Mouse (Mus musculus): ENCODE results near the gene Prm1. TPM values are rescaled to one million over a fixed set of nuclear protein-coding genes. Genes with fewer than 3 reads are reported as not detected.

Prm1 gene
- total RNA-seq, 1 experiment from 2014 or later = not detected

GRCm38 (mm10) chr16:10785371-10786231 lies 20.0 kb downstream of the Prm1 start, which contains the start of gene Socs1:
TSS of gene Socs1 (minus strand) at chr16:10785536.
- peak; percentile 58 for ATAC-seq (ENCODE audit: extremely low read depth, insufficient number of reproducible peaks, low FRiP score, poor library complexity, severe bottlenecking)

DNA sequence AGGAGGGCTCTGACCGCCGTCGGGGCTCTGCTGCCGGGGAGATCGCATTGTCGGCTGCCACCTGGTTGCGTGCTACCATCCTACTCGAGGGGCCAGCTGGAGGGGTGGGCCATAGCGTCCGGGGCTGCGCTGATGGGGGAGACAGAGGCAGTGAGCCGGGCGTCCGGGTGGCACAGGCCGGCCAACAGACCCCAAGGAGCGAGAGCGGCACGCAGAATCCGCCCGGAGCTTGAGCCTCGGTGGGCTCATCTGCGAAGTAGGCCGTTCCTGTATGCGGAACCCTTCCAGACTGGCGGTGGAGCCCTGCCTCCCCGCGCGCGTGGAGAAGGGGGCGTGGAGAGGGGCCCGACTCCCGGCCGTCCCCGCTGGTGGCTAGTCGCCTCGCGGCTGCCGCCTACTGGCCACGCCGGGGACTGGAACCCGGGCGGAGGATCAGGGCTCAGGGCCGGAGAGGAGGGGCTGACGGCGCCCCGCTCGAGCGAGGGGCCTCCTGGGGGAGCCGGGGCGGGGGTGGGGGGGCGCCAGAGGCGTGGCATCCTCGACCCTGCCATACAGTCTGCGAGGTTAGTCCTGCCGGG lies 20.8 kb downstream of the Prm1 start:
- ATAC-seq (ENCODE audit: extremely low read depth, insufficient number of reproducible peaks, low FRiP score, poor library complexity, severe bottlenecking) = peak; percentile 47

DNA sequence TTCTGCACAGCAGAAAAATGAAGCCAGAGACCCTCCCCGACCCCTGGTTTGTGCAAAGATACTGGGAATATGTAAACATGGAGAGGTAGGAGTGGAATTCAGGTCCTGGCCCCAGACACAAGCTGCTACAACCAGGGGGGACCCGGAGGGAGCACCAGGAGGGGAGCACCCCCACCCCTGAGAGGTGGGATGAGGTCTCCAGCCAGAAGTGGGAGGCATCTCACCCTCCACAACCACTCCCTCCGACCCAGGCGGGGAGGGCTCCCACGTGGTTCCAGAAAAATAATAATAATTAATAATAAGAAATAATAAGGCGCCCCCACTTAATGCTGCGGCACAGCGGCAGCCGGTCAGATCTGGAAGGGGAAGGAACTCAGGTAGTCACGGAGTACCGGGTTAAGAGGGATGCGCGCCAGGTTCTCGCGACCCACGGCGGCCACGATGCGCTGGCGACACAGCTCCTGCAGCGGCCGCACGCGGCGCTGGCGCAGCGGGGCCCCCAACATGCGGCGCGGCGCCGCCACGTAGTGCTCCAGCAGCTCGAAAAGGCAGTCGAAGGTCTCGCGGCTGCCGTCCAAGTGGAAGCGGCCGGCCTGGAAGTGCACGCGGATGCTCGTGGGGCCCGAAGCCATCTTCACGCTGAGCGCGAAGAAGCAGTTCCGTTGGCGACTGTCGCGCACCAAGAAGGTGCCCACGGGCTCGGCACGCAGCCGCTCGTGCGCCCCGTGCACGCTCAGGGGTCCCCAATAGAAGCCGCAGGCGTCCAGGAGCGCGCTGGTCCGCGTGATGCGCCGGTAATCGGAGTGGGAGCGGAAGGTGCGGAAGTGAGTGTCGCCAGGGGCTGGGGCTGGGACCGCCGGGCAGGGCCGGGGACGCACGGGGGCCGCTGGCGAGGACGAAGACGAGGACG lies 21.5 kb downstream of the Prm1 start:
- no peak for ATAC-seq (ENCODE audit: extremely low read depth, insufficient number of reproducible peaks, low FRiP score, poor library complexity, severe bottlenecking)

DNA sequence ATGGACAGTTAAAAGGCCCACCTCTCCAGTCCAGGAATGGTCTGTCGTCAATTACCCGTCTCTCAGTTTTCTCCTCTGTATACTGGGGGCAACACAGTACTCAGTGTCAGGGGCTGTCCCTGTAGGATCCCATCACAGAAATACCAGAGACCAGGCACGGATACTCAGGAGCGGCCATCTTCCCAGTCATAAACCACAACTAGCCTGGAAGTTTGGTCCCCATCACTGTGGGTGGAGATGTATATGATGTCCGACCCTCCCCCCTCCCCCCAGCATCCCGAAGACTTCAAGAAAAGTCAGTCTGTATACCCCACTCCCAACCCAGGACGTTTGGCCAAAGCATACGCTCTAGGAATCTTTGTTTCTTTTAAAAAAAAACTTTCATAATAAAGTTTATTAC lies 22.2 kb downstream of the Prm1 start:
- no peak for ATAC-seq (ENCODE audit: extremely low read depth, insufficient number of reproducible peaks, low FRiP score, poor library complexity, severe bottlenecking)

DNA sequence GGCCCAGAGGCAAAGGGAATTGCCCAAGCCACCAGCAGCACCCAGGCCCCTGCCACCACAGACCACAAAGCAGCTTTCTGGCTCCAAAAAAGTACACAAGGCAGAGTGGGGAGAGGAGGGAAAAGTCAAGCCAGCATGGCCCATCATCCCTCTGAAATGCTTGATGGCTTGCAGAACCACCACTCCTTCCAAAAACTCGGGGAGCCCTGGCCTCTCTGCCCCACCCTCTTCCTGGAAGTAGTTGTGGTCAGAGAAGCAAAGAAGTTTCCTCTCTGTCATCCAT lies 22.5 kb downstream of the Prm1 start:
- ATAC-seq (ENCODE audit: extremely low read depth, insufficient number of reproducible peaks, low FRiP score, poor library complexity, severe bottlenecking) = no peak

- no peak for ATAC-seq (ENCODE audit: extremely low read depth, insufficient number of reproducible peaks, low FRiP score, poor library complexity, severe bottlenecking)
These were observed 23.1 kb downstream of the Prm1 start for GRCm38 (mm10) chr16:10782377-10783151.

- no peak for ATAC-seq (ENCODE audit: extremely low read depth, insufficient number of reproducible peaks, low FRiP score, poor library complexity, severe bottlenecking)
These were observed 23.7 kb downstream of the Prm1 start for GRCm38 (mm10) chr16:10781862-10782371.

DNA sequence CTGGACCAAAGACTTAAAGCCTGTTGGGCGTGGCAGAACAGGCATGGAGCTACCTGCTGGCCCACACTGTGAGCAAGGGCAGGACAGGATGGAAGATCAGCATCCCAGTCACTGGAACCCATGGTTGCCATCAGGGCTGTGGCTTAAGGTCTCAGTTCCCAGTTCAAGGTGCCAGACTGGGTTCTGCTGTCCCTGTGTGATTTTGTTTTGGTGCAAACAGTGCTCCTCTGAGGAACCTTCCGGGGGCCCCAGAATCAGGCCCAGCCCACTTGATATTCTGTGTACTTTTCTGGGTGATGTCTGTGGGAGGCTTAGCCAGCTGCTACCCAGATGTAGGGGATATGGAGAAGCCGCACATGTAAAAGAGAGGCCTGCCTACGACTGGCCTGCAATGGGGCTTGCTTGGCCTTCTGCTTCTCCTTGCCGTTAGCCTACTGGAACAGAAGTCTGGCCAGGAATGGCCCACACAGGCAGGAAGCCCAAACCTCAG lies 25.0 kb downstream of the Prm1 start:
- no peak for ATAC-seq (ENCODE audit: extremely low read depth, insufficient number of reproducible peaks, low FRiP score, poor library complexity, severe bottlenecking)

DNA sequence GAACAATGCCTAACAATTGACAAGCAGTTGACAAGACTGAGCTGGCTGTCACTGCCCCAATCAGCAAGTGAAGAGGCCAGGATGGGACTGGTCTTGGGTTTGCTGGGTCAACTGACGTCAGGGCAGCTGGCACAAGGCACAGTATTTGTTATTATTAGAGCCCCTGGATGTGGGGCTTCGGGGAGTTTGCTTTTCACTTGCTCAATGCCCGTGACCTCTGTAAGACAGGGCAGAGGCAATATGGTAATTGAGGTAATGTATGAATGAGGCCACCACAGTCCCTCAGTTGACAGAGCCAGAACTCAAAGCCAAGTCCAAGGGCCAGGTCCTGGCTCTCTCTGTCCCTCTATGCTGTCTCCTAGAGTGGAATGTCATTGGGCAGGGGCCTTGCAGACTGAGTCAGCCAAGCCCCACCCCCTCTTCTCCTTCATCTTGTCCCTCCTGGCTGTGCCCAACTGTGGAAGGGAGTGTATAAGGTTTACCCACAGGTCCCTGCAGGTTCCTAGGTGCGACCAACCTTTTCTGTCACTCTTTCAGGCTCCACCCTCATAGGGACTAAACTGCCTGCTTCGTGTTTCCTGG lies 28.0 kb downstream of the Prm1 start:
- ATAC-seq (ENCODE audit: extremely low read depth, insufficient number of reproducible peaks, low FRiP score, poor library complexity, severe bottlenecking) = no peak

DNA sequence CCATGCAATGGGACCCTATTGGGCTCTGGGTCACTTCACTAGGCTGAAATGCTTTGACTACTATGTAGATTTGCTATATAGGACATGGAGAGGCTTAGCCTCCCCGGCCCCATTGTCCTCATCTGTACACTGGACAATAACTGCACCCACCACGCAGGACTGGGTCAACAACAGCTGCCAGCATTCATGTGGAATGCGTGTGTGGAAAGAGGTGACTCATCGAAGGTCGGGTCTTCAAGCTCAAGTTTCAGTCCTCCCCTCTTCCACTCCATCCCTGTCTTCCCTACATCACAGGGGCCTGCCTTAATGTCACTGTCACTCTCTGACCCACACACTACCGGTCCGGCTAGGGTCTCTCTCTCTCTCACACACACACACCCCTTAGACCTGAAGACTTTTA lies 29.3 kb downstream of the Prm1 start:
- no peak for ATAC-seq (ENCODE audit: extremely low read depth, insufficient number of reproducible peaks, low FRiP score, poor library complexity, severe bottlenecking)

DNA sequence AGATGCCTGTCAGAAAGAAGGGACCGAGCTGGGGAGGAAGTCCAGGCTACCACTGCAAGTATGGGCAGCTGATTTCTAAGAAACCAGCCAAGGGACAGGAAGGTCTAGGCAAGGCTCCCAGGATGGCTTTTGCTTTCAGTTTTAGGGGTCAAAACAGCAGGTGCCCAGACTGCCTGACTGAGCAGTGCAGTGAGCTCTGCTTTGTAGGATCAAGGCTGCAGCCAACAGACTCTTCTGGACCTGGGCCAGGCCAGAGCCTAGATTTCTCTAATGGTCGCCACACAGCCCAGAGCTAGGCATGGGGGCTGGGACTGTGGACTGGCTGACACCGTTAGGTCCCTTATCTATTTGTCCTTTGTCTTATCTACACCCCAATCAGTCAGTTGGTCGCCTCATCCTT lies 30.9 kb downstream of the Prm1 start:
- no peak for ATAC-seq (ENCODE audit: extremely low read depth, insufficient number of reproducible peaks, low FRiP score, poor library complexity, severe bottlenecking)

GRCm38 (mm10) chr16:10773543-10773942 lies 32.1 kb downstream of the Prm1 start:
- no peak for ATAC-seq (ENCODE audit: extremely low read depth, insufficient number of reproducible peaks, low FRiP score, poor library complexity, severe bottlenecking)

DNA sequence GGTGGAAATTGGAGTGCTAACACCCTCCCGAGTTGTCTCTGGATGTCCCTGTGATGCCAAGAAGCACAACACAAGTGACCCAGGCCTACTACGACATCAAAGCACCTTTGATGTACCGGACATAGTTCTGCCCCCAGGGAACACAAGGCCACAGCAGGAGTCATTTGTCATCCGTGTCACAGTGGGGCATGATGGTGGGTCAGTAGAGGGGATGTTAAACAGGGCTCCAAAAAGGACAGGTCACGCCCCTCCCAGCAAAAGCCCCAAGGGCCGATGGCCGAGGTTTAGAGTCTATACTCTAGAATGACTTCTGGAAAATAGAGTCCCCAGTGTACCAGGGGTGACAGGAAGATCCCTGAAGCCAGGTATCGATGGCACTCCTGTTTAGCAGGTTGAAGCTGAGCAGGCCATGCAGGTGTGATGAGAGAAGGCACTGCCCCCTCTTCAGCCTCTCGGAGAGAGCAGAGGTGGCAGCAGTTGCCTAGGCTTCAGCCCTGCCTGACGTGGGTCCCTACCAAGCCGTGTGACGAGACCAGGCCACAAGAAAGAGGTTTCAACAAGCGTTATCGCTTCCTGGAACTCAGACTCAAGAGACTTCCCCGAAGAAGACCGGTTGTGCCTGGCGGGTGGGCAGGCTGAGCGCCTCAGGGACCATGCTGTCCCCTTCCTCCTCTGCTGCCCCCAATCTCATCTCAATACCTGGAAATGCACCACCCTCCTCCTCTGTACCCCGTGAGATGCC lies 33.7 kb downstream of the Prm1 start:
- ATAC-seq (ENCODE audit: extremely low read depth, insufficient number of reproducible peaks, low FRiP score, poor library complexity, severe bottlenecking) = peak; percentile 44; the same call in 1 of the 2 replicates

DNA sequence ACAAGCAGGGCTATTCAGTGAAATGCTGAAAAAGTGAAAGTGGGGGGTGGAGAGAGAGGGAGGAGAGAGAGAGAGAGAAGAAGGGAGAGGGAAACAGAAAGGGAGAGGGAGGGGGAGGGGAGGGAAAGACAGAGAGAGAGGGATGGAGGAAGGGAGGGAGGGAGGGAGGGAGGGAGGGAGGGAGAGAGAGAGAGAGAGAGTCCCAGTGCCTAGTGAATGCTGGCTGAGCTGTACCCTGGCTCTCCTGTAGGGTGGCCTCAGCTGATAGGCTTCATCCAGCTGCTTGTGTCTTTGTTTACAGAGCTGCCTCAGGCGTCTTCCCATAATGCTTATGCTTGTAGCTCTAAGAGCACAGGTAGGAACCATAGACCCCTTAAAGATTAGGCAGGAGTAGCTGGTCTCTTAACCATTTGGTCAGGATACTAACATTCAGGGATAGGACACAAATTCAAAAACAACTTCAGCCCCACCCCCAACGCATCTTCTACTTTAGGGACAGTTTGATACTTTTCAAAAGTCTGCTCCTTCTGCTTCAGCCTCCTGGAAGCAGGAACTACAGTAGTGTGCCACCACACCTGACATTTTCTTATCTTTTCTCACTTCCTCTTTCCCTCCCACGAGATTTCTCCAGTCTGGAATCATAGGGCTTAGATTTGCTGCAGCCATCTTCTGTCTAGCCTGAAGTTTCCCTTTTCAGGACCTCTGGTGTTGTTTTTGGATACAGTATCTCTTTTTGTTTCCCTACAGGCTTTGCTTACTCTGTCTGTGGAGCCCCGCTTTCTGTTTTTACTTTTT lies 34.9 kb downstream of the Prm1 start:
- no peak for ATAC-seq (ENCODE audit: extremely low read depth, insufficient number of reproducible peaks, low FRiP score, poor library complexity, severe bottlenecking)

- ATAC-seq (ENCODE audit: extremely low read depth, insufficient number of reproducible peaks, low FRiP score, poor library complexity, severe bottlenecking) = peak; percentile 54
These were observed 36.0 kb downstream of the Prm1 start for GRCm38 (mm10) chr16:10769661-10770060.

GRCm38 (mm10) chr16:10768821-10769220 lies 36.8 kb downstream of the Prm1 start:
- peak; percentile 31; the same call in 1 of the 2 replicates for ATAC-seq (ENCODE audit: extremely low read depth, insufficient number of reproducible peaks, low FRiP score, poor library complexity, severe bottlenecking)

DNA sequence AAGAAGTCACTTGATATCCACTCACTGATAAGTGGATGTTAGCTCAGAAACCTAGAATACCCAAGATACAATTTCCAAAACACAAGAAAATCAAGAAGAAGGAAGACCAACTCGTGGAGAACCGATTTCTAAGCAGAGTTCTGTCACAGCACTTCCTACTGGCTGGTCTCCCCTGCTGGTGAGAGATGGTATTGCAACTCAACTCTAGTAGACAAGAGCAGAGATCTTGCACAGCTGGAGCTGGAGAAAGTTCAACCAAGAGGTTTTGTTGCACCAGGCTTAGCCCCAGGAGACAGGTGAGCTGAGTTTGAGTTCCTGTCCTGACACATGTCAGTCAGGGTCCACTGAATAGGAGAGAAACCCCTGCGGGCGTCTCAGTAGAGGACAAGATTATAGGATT lies 38.5 kb downstream of the Prm1 start:
- peak; percentile 50 for ATAC-seq (ENCODE audit: extremely low read depth, insufficient number of reproducible peaks, low FRiP score, poor library complexity, severe bottlenecking)
